Mouse (Mus musculus): ENCODE results near the gene Usp21. TPM values are rescaled to one million over a fixed set of nuclear protein-coding genes. Genes with fewer than 3 reads are reported as not detected.
A peak's percentile ranks its signal among the peaks of the same experiment; 100 is the strongest.
"Not testable (repeated sequence)": the region's sequence is repeated elsewhere in the genome, so short reads cannot be mapped to it uniquely, and the experiment has no call there.

The Usp21 gene
- polyA plus RNA-seq, 1 experiment from 2014 or later, result 63.0 TPM

DNA sequence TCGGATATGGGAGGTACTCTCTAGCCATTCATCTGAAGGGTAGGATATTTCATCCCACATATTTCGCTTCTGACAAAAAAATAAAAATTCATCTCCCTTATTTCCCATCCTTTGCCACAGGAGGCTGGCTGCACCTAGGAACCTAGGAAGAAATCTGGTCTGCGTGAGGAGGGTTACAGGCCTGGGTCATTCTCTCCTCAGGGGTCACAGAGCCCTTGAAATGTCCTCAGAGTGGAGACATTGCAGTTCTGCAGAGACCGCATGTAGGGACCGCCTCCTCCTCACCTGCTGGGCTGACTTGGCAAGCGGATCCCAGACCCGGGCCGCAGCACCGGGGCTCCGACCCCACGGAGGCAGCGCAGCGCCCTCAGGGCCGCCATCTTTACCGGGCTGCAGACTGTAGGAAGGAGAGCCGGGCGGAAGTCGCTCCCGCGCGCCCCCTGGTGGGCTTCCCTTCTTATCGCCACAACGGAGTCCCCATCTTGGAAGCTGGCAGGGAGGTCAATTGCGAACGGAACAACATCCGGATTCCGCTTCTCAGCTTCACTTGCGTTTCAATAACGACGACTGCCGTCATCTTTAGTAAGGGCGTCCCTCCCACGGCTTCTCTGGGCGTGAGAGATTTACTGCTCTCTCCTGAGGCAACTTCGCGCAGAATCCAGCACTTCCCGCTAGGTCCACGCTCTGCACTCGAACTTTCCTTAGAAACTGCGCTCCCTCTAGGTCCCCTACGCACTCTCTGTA, 40.9 kb downstream of the Usp21 start:
- H3K9ac ChIP-seq (ENCODE audit: low read length), result peak overlapping the region; percentile 91
- peak overlapping the region; percentile 69 for H3K4me2 ChIP-seq (ENCODE audit: low read length)
- under 1% methylated on average over 41 of the region's 41 CpGs for WGBS
- DNase-seq (ENCODE audit: low spot score), result peak; percentile 97
- peaks cover 43% of the 10 kb centered on the region for H3K4me1 ChIP-seq (replicated peaks; ENCODE audit: control insufficient read depth, insufficient read depth, low read length)
- peak overlapping the region; percentile 92 for H3K27ac ChIP-seq (ENCODE audit: low read depth)
- H3K36me3 ChIP-seq (ENCODE audit: control insufficient read depth, insufficient read depth, low read length), result peaks cover 33% of the 10 kb centered on the region
- no peaks in the 10 kb centered on the region for H3K27me3 ChIP-seq (replicated peaks; ENCODE audit: control insufficient read depth, insufficient read depth, low read length)
- peak; percentile 92 for ATAC-seq (replicated peaks; ENCODE audit: low FRiP score, low TSS enrichment, low read depth)
- no peaks in the 10 kb centered on the region for H3K9me3 ChIP-seq (ENCODE audit: control insufficient read depth, low read length)
- H3K4me3 ChIP-seq (ENCODE audit: low read depth, low read length), result peak overlapping the region; percentile 89

DNA sequence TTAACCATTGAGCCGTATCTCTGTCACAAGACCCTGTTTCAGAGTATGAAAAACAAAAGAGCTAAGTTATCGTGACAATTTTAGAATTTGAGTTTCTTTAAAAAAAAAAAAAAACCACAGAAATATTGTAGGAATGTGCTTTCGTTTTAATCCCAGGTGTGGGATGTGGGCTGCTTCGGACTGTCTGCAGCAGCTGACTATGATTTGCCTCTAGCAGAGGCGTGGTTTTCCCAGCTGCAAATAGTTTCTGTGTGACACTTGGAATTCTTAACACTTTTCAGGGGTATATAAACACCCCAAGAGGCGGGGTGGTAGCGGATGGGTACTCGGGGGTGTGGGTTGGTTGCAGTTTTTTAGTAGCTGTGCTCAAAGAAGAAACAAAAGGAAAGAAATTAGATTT, 42.4 kb downstream of the Usp21 start:
- H3K36me3 ChIP-seq (ENCODE audit: control insufficient read depth, insufficient read depth, low read length), result peaks cover 45% of the 10 kb centered on the region
- H3K4me3 ChIP-seq (ENCODE audit: low read depth, low read length), result no peak overlapping the region

DNA sequence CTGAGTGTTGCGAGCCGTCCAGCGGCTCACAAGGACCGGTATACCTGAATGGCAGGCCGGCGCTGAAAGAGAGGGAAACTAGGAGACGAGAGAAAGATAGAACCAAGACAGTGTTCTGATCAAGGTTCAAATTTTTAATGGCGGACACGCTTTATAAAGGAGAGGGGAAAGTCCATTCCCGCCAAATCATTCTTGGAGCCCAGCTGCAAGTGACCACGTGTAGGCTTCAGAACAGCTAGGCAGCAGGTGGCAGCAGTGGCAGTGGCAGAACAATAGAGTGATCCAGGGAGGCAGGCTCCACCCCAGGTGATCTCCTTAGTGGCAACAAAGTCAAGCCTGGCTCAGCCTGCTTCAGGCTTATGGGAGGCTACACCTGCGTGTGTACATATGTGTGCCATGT, 45.8 kb downstream of the Usp21 start:
- WGBS, result 87% methylated on average over 12 of the region's 12 CpGs
- not testable (repeated sequence) for H3K4me2 ChIP-seq (ENCODE audit: low read length); H3K27me3 ChIP-seq (replicated peaks; ENCODE audit: control insufficient read depth, insufficient read depth, low read length); H3K9ac ChIP-seq (ENCODE audit: low read length); H3K4me3 ChIP-seq (ENCODE audit: low read depth, low read length); DNase-seq (ENCODE audit: low spot score); H3K9me3 ChIP-seq (ENCODE audit: control insufficient read depth, low read length); H3K27ac ChIP-seq (ENCODE audit: low read depth); ATAC-seq (replicated peaks; ENCODE audit: low FRiP score, low TSS enrichment, low read depth)
- Histone ChIP-seq H3K36me3 (ENCODE audit: control insufficient read depth, insufficient read depth, low read length) (peaks cover 79% of the 10 kb centered on the region), H3K4me1 (replicated peaks; ENCODE audit: control insufficient read depth, insufficient read depth, low read length) (peaks cover 10% of the 10 kb centered on the region)

More for the DNA sequence above, 42.4 kb downstream of the Usp21 start:
- WGBS, result 80% methylated on average over 8 of the region's 8 CpGs
- DNase-seq (ENCODE audit: low spot score) (no peak), ATAC-seq (replicated peaks; ENCODE audit: low FRiP score, low TSS enrichment, low read depth) (no peak)
- no peak overlapping the region for H3K4me2 ChIP-seq (ENCODE audit: low read length)
- no peaks in the 10 kb centered on the region for H3K9me3 ChIP-seq (ENCODE audit: control insufficient read depth, low read length)
- no peaks in the 10 kb centered on the region for H3K27me3 ChIP-seq (replicated peaks; ENCODE audit: control insufficient read depth, insufficient read depth, low read length)
- H3K9ac ChIP-seq (ENCODE audit: low read length), result no peak overlapping the region
- H3K27ac ChIP-seq (ENCODE audit: low read depth), result no peak overlapping the region
- H3K4me1 ChIP-seq (replicated peaks; ENCODE audit: control insufficient read depth, insufficient read depth, low read length), result peaks cover 30% of the 10 kb centered on the region

DNA sequence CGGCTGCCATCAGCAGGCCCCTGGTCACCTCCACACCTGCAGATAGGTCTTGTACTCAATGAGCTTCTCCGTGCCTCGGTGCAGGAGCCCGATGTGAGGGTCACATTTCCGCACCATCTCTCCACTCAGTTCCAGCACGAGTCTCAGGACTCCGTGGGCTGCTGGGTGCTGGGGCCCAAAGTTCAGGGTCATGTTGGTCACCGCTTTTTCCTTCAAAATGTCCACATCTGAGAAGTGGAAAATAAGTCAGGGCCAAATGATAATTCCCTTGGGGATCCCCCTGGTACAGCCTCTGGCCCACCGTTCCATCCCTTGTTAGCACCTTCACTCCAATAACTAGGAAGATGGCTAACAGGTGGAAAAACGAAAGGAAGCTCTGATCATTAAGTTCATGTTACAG, 46.9 kb downstream of the Usp21 start:
- Histone ChIP-seq H3K27me3 (replicated peaks; ENCODE audit: control insufficient read depth, insufficient read depth, low read length) (no peaks in the 10 kb centered on the region), H3K9me3 (ENCODE audit: control insufficient read depth, low read length) (no peaks in the 10 kb centered on the region), H3K4me1 (replicated peaks; ENCODE audit: control insufficient read depth, insufficient read depth, low read length) (peaks cover 5% of the 10 kb centered on the region), H3K27ac (ENCODE audit: low read depth) (no peak overlapping the region), H3K9ac (ENCODE audit: low read length) (no peak overlapping the region), H3K4me3 (ENCODE audit: low read depth, low read length) (no peak overlapping the region), H3K36me3 (ENCODE audit: control insufficient read depth, insufficient read depth, low read length) (peaks cover 89% of the 10 kb centered on the region), H3K4me2 (ENCODE audit: low read length) (no peak overlapping the region)
- 91% methylated on average over 10 of the region's 10 CpGs for WGBS
- DNase-seq (ENCODE audit: low spot score) (no peak), ATAC-seq (replicated peaks; ENCODE audit: low FRiP score, low TSS enrichment, low read depth) (no peak)

DNA sequence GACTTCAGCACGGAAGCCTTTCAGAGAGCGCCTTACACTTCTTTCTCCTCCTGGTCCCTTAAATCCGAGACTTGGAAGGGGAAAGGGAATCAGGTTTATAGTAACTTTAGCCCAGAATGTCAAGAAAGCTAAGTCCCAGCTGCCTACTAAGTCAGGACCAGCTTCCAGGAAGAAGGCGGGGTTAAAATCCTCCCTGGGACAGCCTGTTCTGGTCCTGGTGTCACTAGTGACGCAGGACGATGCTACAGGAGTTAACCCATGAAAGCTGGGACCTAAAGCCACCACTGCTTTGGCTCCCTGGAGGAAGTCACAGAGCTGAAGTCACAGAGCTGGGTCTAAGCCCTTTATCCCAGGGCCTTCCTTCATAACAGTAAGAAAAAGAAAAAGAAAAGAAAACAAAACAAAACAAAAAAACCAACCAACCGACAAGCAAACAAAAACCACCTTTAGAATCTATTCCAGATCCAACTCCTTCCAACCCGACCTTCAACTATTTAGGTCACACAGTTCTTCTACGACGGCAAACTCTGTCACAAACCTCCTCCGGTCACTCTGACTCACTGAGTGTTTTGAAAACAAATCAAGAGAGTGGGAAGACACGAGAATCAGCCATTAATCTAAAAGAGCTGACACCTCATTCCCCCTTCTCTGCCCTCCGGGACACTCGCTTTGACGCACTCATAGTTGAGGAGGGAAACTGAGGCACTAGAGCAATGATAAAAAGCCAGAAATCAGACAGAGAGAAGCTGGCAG, 47.6 kb downstream of the Usp21 start:
- DNase-seq (ENCODE audit: low spot score) (no peak), ATAC-seq (replicated peaks; ENCODE audit: low FRiP score, low TSS enrichment, low read depth) (no peak)
- H3K9me3 ChIP-seq (ENCODE audit: control insufficient read depth, low read length), result no peaks in the 10 kb centered on the region
- no peak overlapping the region for H3K9ac ChIP-seq (ENCODE audit: low read length)
- 74% methylated on average over 15 of the region's 15 CpGs for WGBS
- peaks cover 91% of the 10 kb centered on the region for H3K36me3 ChIP-seq (ENCODE audit: control insufficient read depth, insufficient read depth, low read length)
- no peak overlapping the region for H3K4me2 ChIP-seq (ENCODE audit: low read length)
- no peak overlapping the region for H3K27ac ChIP-seq (ENCODE audit: low read depth)
- H3K27me3 ChIP-seq (replicated peaks; ENCODE audit: control insufficient read depth, insufficient read depth, low read length), result no peaks in the 10 kb centered on the region
- no peak overlapping the region for H3K4me3 ChIP-seq (ENCODE audit: low read depth, low read length)
- no peaks in the 10 kb centered on the region; the same call in 1 of the 2 replicates for H3K4me1 ChIP-seq (replicated peaks; ENCODE audit: control insufficient read depth, insufficient read depth, low read length)

DNA sequence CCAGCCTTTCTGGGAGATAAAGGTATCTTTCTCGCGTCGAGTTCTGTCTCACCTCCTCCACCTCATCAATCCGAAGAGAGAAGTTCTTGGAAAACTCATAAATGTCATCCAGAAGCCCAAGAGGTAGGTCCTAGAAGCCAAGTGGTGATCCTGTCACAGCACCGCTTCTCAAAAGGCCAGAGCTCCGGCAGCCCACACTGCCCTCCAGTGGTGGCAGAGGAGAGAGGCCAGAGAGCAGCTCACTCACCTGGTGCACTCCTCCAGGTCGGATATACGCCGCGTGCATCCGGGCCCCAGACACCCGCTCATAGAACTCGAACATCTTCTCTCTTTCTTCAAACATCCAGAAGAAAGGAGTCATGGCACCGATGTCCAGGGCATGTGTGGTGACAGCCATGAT, 49.3 kb downstream of the Usp21 start:
- Histone ChIP-seq H3K4me2 (ENCODE audit: low read length) (no peak overlapping the region), H3K9ac (ENCODE audit: low read length) (no peak overlapping the region), H3K4me3 (ENCODE audit: low read depth, low read length) (no peak overlapping the region), H3K36me3 (ENCODE audit: control insufficient read depth, insufficient read depth, low read length) (peaks cover 96% of the 10 kb centered on the region), H3K4me1 (replicated peaks; ENCODE audit: control insufficient read depth, insufficient read depth, low read length) (no peaks in the 10 kb centered on the region), H3K27me3 (replicated peaks; ENCODE audit: control insufficient read depth, insufficient read depth, low read length) (no peaks in the 10 kb centered on the region), H3K27ac (ENCODE audit: low read depth) (no peak overlapping the region), H3K9me3 (ENCODE audit: control insufficient read depth, low read length) (no peaks in the 10 kb centered on the region)
- 67% methylated on average over 14 of the region's 14 CpGs for WGBS
- DNase-seq (ENCODE audit: low spot score) (peak; percentile 72), ATAC-seq (replicated peaks; ENCODE audit: low FRiP score, low TSS enrichment, low read depth) (peak; percentile 56)

DNA sequence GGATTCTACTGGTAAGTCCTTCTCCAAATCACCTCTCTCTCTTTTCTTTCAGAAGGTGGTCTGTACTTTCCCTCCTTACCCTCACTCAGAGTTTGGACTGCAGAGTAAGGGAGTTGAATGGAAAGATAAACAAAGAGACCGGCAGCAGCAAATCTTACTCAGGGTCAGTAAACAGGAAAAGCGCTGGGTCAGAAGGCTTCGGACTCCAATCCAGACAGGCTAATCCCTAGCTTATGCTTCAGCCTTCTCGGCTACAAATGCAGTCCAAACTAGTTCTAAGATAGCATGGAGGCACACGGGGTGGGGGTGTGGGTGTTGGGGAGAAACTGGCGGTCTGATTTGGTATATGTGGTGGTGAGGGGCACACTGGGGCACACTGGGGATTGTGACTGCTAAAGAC, 50.4 kb downstream of the Usp21 start:
- H3K4me3 ChIP-seq (ENCODE audit: low read depth, low read length), result no peak overlapping the region
- DNase-seq (ENCODE audit: low spot score) (no peak), ATAC-seq (replicated peaks; ENCODE audit: low FRiP score, low TSS enrichment, low read depth) (no peak)
- H3K4me2 ChIP-seq (ENCODE audit: low read length), result no peak overlapping the region
- WGBS, result 49% methylated on average over 6 of the region's 6 CpGs
- no peaks in the 10 kb centered on the region for H3K4me1 ChIP-seq (replicated peaks; ENCODE audit: control insufficient read depth, insufficient read depth, low read length)
- no peak overlapping the region for H3K9ac ChIP-seq (ENCODE audit: low read length)
- H3K9me3 ChIP-seq (ENCODE audit: control insufficient read depth, low read length), result no peaks in the 10 kb centered on the region
- H3K27me3 ChIP-seq (replicated peaks; ENCODE audit: control insufficient read depth, insufficient read depth, low read length), result no peaks in the 10 kb centered on the region
- H3K27ac ChIP-seq (ENCODE audit: low read depth), result no peak overlapping the region
- H3K36me3 ChIP-seq (ENCODE audit: control insufficient read depth, insufficient read depth, low read length), result peaks cover 89% of the 10 kb centered on the region

DNA sequence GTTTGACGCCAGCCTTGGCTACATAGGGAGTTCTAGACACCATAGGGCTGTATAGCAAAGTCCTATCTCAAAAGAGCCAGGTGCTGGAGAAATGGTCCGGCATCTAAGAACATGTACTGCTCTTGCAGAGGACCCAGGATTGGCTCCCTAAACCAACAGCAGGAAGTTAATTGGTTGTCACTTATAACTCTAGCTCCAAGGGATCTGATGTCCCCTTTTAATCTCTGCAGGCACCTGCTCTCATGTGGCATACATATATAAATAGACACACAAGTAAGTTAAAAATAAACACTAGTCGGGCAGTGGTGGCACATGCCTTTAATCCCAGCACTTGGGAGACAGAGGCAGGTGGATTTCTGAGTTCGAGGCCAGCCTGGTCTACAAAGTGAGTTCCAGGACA, 52.0 kb downstream of the Usp21 start:
- Histone ChIP-seq H3K9me3 (ENCODE audit: control insufficient read depth, low read length) (no peaks in the 10 kb centered on the region), H3K27ac (ENCODE audit: low read depth) (no peak overlapping the region), H3K4me2 (ENCODE audit: low read length) (no peak overlapping the region), H3K4me3 (ENCODE audit: low read depth, low read length) (no peak overlapping the region), H3K4me1 (replicated peaks; ENCODE audit: control insufficient read depth, insufficient read depth, low read length) (no peaks in the 10 kb centered on the region), H3K36me3 (ENCODE audit: control insufficient read depth, insufficient read depth, low read length) (peaks cover 76% of the 10 kb centered on the region), H3K9ac (ENCODE audit: low read length) (no peak overlapping the region), H3K27me3 (replicated peaks; ENCODE audit: control insufficient read depth, insufficient read depth, low read length) (no peaks in the 10 kb centered on the region)
- ATAC-seq (replicated peaks; ENCODE audit: low FRiP score, low TSS enrichment, low read depth) (no peak), DNase-seq (ENCODE audit: low spot score) (no peak)
- 81% methylated on average over 4 of the region's 4 CpGs for WGBS
